Mouse (Mus musculus) lung, postnatal 10 days (tissue): ENCODE results near the gene Sdr39u1.

Source experiments
- DNase-seq: peaks from one replicate; pipeline ENCODE4 v3.0.0; 2021

Sdr39u1 gene

GRCm38 (mm10) chr14:55884166-55884565, 15.9 kb downstream of the Sdr39u1 start, which contains the start of gene Cbln3:
Gene Cbln3, minus strand, starts transcription at chr14:55884392.
- peak; percentile 89 for DNase-seq

GRCm38 (mm10) chr14:55883663-55884062, 16.4 kb downstream of the Sdr39u1 start:
- no peak for DNase-seq

- DNase-seq = no peak
These were observed 16.9 kb downstream of the Sdr39u1 start for GRCm38 (mm10) chr14:55883149-55883661.

GRCm38 (mm10) chr14:55882171-55882641, 17.9 kb downstream of the Sdr39u1 start:
- DNase-seq = no peak

DNA sequence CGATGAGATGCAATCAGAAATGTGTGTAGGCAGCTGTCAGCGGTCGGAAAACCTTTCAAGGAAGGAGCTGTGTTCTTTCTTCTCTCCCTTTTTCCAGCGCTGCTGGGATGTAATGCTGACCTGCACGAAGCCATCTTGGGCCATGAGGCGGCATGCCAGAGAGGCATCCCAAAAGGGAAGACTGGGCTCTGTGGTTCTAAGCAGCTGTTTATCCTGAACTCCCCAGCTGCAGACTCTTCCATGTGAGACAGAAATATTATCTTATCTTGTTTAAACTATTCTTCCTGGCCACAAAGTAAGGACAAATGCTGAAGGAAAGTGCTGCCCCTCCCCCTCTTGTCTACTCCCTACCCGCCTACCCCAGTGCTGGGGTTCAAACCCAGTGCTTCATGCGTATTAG, 19.1 kb downstream of the Sdr39u1 start:
- no peak for DNase-seq

GRCm38 (mm10) chr14:55879623-55880022, 20.5 kb downstream of the Sdr39u1 start:
- peak; percentile 93 for DNase-seq

GRCm38 (mm10) chr14:55878316-55878940, 21.7 kb downstream of the Sdr39u1 start:
- no peak for DNase-seq

GRCm38 (mm10) chr14:55877469-55878315, 22.4 kb downstream of the Sdr39u1 start:
- peak; percentile 61 for DNase-seq

DNA sequence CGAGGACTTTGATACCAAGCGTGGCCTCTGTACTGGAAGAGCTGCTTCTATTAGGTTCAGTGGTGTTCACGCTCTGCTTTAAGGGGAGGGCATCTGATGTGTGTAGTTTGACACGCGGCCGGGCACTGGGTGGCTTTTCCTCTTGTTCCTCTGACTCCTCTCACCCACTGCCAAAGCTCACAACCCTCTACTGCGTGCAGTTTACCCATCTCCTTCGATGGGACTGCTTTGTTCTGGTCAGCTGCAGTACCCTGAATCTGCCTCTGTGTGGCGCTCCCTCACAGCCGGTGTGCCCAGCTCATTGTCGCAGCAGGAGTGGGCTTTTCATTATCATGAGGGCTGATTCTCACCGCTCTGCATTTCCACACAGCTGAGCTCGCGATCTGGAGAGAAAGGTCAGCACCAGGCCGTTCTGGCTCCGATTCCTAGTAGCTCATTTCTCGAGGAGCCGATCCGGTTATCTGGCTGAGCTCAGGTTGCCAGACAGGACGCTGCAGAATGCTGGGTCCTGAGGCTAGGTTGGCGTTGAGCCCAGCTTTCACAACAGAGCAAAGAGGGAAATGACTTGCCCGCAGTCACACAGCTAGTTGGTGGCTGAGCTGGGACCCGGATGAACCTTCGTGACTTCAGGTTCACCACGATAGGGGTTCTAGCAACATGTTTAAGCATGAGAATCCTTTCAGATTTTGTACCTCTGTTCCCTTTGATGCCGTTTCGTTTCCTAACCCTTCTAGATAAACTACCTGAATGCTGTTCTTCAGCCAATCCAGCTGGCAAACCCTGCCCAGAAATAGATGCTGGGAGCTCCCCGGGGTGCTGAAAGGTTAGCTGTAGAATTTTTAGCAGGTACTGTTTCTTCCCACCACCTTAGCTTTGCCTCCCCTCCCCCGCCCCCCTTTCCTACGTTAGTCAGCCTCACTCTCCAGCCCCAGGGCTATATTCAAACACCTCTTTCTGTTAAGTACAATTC, 26.1 kb downstream of the Sdr39u1 start:
- peak; percentile 89 for DNase-seq

DNA sequence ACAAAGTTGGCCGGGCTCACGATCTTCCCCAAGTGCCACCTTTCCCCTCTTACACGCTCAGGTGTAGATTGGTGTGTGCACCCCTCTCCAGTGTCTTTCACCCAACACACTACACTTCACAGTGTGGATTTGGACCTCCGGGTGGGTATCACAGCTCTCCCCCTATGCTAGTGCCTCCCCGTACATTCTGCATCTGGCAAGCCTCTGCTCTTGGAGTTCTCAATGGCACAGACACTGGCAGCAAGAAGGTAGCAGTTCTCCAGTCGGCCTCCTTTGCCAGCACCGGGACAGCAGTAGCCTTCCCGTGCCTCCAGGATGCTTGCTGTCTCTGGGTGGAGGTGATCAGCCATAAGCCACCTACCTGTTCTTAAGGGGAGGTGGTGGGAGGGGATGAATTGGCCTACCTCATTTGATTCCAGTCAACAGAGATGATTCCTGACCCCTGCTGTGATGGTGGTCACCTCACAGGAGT, 26.8 kb downstream of the Sdr39u1 start:
- no peak for DNase-seq

- no peak for DNase-seq
These were observed 27.5 kb downstream of the Sdr39u1 start for GRCm38 (mm10) chr14:55872551-55872950.

- DNase-seq = no peak
These were observed 28.1 kb downstream of the Sdr39u1 start for GRCm38 (mm10) chr14:55872039-55872438.

DNA sequence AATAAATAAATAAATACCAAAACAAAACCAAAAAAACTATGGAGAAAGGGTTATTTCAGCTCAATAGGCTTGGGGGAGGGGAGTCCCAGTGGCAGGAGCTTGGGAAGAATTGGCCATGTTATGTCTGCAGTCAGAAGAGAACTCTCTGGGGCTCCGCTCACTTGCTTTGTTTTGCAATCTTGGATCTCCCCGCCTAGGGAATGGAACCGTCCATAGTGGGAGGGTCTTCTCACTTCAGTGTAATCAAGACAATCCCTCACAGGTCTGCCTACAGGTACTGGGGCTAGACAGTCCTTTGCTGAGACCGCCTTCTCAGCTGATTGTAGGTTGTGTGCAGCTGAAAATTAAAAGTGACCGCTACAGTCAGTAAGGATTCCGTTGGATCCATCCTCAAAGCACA, 30.6 kb downstream of the Sdr39u1 start:
- DNase-seq = no peak

DNA sequence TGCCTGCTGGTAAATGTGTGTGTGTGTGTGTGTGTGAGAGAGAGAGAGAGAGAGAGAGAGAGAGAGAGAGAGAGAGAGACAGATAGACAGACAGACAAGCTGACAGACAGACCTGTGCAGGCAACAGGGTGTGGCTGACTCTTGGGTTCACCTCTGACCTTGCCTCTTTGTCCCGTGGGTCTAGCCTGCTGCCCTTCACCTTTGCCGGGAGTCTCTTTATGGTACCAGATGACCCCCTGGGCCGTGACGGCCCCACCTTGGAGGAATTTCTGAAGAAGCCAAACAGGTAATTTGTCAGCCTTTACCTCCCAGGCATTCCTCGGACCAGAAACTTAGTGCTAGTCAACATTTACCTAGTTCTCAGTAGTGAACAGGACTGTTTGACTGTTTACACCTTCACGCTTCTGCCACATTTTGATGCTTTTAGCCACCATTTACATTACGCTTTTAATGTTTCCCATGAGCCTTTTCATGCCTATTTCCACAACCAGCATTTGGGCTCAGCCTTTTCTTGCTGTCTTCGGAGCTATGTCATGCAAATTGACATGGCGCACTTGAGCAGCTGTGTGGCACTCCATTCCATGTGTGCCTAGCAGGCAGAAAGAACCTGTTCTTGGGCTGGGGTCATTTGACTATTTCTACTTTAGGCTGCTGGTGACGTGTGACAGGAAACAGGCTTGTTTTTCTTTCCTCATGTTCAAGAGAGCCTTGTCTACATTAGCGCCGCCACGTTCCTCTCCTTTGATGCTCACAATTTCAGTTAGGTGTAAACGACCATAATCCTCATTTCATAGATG, 31.7 kb downstream of the Sdr39u1 start:
- no peak for DNase-seq

DNA sequence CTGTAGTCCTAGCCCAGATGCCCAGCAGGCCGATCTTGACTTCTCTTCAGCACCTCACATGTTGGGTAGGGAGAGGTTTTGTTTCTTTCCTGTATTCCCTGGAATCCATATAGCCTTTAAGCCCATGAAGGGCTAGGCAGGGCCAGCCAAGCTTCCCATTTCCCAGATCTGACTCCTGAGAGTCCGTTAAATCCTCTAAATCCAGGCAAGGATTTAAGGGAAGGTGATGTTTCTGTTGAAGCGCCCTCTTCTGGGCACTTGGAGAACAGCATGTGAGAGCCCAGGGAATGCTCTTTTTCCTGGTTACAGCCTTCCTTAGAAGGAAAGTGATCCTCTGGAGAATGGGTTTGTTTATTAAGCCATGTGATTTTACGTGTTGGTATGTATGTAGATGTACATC, 33.1 kb downstream of the Sdr39u1 start:
- DNase-seq = peak; percentile 82

GRCm38 (mm10) chr14:55863773-55864172, 36.3 kb downstream of the Sdr39u1 start:
- DNase-seq = peak; percentile 82

GRCm38 (mm10) chr14:55862970-55863369, 37.1 kb downstream of the Sdr39u1 start:
- no peak for DNase-seq

GRCm38 (mm10) chr14:55862186-55862585, 37.9 kb downstream of the Sdr39u1 start:
- no peak for DNase-seq

DNA sequence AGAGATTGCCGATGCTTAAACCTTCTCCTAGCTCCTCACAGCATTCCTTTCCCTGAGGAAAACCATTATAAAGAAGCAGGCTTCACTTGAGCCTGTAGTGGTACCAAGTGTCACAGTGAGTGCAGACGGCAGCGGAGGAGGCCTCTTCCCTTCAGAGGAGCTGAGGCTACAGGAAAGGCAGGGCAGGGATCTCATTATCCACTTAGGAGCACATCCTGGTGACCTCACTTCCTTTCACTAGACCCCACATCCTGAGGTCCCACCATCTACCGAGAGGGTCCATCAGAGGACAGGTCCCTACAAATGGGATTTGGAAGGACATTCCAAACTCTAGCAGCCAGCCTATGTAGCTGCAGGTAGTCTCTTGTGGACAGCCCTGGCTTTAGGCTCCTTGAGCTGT, 42.5 kb downstream of the Sdr39u1 start:
- peak; percentile 45 for DNase-seq

GRCm38 (mm10) chr14:55855101-55855561, 45.0 kb downstream of the Sdr39u1 start:
- DNase-seq = peak; percentile 69

DNA sequence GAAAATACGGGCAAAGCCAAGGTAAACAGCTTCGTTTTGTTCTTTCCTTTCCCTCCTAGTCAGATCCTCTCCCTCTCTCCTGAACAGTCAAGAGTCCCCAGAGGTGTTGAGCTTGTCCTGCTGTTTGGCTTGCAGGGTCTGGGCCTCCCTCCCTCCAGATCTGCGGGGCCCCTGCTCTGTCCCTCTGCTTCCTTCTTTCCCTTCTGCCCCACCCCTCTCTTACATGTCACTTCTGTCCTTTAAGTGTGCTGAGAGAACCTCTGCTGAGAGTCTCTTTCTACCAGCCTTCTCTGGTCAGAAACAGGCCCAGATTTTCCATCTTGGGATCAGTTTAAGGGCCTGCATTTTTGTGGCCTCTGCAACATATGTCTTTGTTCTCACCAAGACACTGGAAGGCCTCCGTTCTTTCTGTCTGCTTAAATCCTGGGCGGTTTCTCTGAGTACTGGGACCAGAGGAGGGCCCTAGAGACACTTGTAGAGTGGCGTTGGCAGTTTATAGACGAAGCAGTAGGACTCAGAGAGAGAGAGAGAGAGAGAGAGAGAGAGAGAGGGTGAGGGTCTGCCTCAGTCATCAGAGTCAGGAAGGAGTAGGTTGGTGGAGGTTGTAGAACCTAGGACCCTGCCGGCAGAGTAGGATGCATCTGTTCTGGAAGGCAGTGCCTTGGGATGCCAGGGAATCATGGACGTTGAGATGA, 45.5 kb downstream of the Sdr39u1 start:
- DNase-seq = peak; percentile 39
